Mouse (Mus musculus): ENCODE data around the gene Fscn2. TPM values are rescaled to one million over a fixed set of nuclear protein-coding genes. Genes with fewer than 3 reads are reported as not detected.

Gene Fscn2
- polyA plus RNA-seq, 1 experiment from 2014 or later, result 1.3 TPM

DNA sequence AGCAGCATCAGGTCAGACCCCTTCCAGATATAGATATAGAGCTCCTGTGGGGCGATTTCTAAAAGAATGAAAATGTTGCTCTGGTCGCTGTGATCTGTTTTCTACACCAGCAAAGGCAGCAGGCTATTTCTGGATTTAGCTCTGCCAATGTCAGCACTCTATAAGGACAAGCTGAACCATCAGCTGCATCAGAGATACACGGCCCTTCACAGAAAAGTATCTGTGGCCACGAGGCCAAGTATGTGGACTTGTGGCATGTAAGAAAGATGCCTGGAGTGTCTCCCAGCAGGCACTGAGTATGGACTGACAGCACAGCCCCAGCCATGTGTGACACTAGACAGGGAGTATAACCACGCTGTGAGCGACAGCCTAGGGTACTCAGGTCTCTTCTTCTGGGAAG is 25.3 kb downstream of the Fscn2 start:
- H3K4me1 ChIP-seq (replicated peaks; ENCODE audit: insufficient read depth, low read length), result no peaks in the 10 kb centered on the region
- 97% methylated on average over 6 of the region's 6 CpGs for WGBS
- no peaks in the 10 kb centered on the region for H3K9me3 ChIP-seq (replicated peaks; ENCODE audit: low read length)
- no peak for TF ChIP-seq CTCF (IDR thresholded peaks at IDR 0.05; ENCODE audit: low read depth)
- H3K4me2 ChIP-seq (ENCODE audit: low read length), result no peak overlapping the region
- peaks cover 51% of the 10 kb centered on the region for H3K36me3 ChIP-seq (ENCODE audit: insufficient read depth, low read length)
- H3K4me3 ChIP-seq (replicated peaks; ENCODE audit: low read depth, low read length), result no peak overlapping the region
- H3K27ac ChIP-seq, result no peak overlapping the region
- H3K27me3 ChIP-seq (ENCODE audit: insufficient read depth, low read length), result no peaks in the 10 kb centered on the region
- H3K9ac ChIP-seq (ENCODE audit: low read depth, low read length), result no peak overlapping the region
- ATAC-seq (replicated peaks; ENCODE audit: low FRiP score, low read depth) (no peak), DNase-seq (ENCODE audit: low spot score) (no peak)

GRCm38 (mm10) chr11:120387157-120387556 is 25.8 kb downstream of the Fscn2 start:
- H3K36me3 ChIP-seq (ENCODE audit: insufficient read depth, low read length), result peaks cover 50% of the 10 kb centered on the region
- no peaks in the 10 kb centered on the region for H3K9me3 ChIP-seq (replicated peaks; ENCODE audit: low read length)

GRCm38 (mm10) chr11:120388580-120388979 is 27.2 kb downstream of the Fscn2 start:
- DNase-seq (ENCODE audit: low spot score) (no peak), ATAC-seq (replicated peaks; ENCODE audit: low FRiP score, low read depth) (no peak)
- TF ChIP-seq CTCF (IDR thresholded peaks at IDR 0.05; ENCODE audit: low read depth), result no peak
- Histone ChIP-seq H3K27me3 (ENCODE audit: insufficient read depth, low read length) (no peaks in the 10 kb centered on the region), H3K9ac (ENCODE audit: low read depth, low read length) (no peak overlapping the region), H3K27ac (no peak overlapping the region), H3K36me3 (ENCODE audit: insufficient read depth, low read length) (peaks cover 43% of the 10 kb centered on the region), H3K4me2 (ENCODE audit: low read length) (no peak overlapping the region), H3K9me3 (replicated peaks; ENCODE audit: low read length) (no peaks in the 10 kb centered on the region), H3K4me3 (replicated peaks; ENCODE audit: low read depth, low read length) (no peak overlapping the region), H3K4me1 (replicated peaks; ENCODE audit: insufficient read depth, low read length) (no peaks in the 10 kb centered on the region)
- 88% methylated on average over 9 of the region's 9 CpGs for WGBS

More at GRCm38 (mm10) chr11:120387157-120387556, 25.8 kb downstream of the Fscn2 start:
- no peaks in the 10 kb centered on the region for H3K27me3 ChIP-seq (ENCODE audit: insufficient read depth, low read length)
- H3K4me2 ChIP-seq (ENCODE audit: low read length), result no peak overlapping the region
- no peak overlapping the region for H3K4me3 ChIP-seq (replicated peaks; ENCODE audit: low read depth, low read length)
- no peak for TF ChIP-seq CTCF (IDR thresholded peaks at IDR 0.05; ENCODE audit: low read depth)
- ATAC-seq (replicated peaks; ENCODE audit: low FRiP score, low read depth) (no peak), DNase-seq (ENCODE audit: low spot score) (no peak)
- WGBS, result 56% methylated on average over 2 of the region's 2 CpGs
- H3K4me1 ChIP-seq (replicated peaks; ENCODE audit: insufficient read depth, low read length), result no peaks in the 10 kb centered on the region
- no peak overlapping the region for H3K9ac ChIP-seq (ENCODE audit: low read depth, low read length)
- no peak overlapping the region for H3K27ac ChIP-seq

DNA sequence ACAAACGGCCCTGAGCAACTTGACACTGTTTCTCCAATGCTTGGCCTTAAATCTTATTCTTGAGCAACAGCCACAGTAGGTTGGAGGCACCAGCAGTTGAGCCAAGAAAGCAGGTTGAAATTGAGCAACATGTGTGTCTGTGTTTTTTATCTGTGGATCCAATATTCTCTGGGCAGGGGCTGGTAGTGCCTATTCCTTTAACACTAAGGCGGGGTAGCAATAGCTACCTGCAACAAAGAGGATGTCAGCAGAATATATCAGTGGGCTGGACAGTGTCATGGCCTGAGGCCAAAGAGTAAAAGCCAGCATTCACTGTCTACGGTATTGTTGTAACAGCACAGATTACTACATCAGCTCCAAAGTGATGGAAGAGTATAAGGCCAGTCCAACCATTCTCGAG is 34.3 kb downstream of the Fscn2 start:
- Histone ChIP-seq H3K4me2 (ENCODE audit: low read length) (no peak overlapping the region), H3K27me3 (ENCODE audit: insufficient read depth, low read length) (no peaks in the 10 kb centered on the region), H3K9me3 (replicated peaks; ENCODE audit: low read length) (no peaks in the 10 kb centered on the region), H3K27ac (no peak overlapping the region), H3K9ac (ENCODE audit: low read depth, low read length) (no peak overlapping the region), H3K4me1 (replicated peaks; ENCODE audit: insufficient read depth, low read length) (no peaks in the 10 kb centered on the region), H3K36me3 (ENCODE audit: insufficient read depth, low read length) (peaks cover 35% of the 10 kb centered on the region), H3K4me3 (replicated peaks; ENCODE audit: low read depth, low read length) (no peak overlapping the region)
- 70% methylated on average over 4 of the region's 4 CpGs for WGBS
- ATAC-seq (replicated peaks; ENCODE audit: low FRiP score, low read depth) (no peak), DNase-seq (ENCODE audit: low spot score) (no peak)
- no peak for TF ChIP-seq CTCF (IDR thresholded peaks at IDR 0.05; ENCODE audit: low read depth)

DNA sequence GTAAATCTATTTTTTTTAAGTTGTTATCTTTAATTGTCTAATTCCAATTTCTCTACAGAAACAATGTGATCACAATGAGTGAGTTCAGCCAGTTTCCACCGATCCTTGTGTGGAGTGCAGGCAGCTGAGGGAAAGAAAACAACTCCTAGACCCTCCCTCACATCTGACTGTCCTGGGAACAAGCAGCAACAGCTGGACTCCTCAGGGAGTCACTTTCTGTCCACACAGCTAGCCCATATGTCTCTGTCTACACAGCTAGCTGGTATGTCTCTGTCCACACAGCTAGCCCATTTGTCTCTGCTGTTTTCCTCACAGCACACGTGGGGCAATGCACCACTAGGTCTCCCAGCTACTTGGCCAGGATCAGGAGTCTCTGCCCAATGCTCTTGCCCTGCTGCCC is 36.3 kb downstream of the Fscn2 start:
- TF ChIP-seq CTCF (IDR thresholded peaks at IDR 0.05; ENCODE audit: low read depth), result no peak
- no peaks in the 10 kb centered on the region for H3K4me1 ChIP-seq (replicated peaks; ENCODE audit: insufficient read depth, low read length)
- no peak overlapping the region for H3K4me2 ChIP-seq (ENCODE audit: low read length)
- H3K27ac ChIP-seq, result no peak overlapping the region
- H3K9ac ChIP-seq (ENCODE audit: low read depth, low read length), result no peak overlapping the region
- DNase-seq (ENCODE audit: low spot score), result no peak
- whole genome bisulfite sequencing, result 45% methylated on average over 2 of the region's 2 CpGs
- no peaks in the 10 kb centered on the region for H3K9me3 ChIP-seq (replicated peaks; ENCODE audit: low read length)
- peaks cover 36% of the 10 kb centered on the region for H3K36me3 ChIP-seq (ENCODE audit: insufficient read depth, low read length)
- H3K27me3 ChIP-seq (ENCODE audit: insufficient read depth, low read length), result no peaks in the 10 kb centered on the region
- H3K4me3 ChIP-seq (replicated peaks; ENCODE audit: low read depth, low read length), result no peak overlapping the region
- no peak for ATAC-seq (replicated peaks; ENCODE audit: low FRiP score, low read depth)

DNA sequence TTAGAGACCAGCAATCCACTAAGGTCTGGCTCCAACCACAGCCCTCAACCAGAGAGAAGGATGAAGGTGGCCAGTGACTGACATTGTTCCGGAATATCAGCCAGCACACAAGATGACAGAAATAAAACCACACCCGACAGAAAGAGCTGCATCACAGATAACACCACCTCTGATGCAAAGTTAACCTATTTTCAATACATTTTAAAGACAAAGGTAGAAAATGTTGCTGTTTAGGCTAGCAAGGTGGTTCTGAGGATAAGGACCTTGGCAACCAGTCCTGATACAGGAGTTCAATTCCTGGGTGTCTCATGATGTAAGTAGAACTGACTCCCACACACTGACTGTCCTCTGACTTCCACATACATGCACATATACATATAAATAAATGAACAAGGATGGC is 38.0 kb downstream of the Fscn2 start:
- WGBS, result 95% methylated on average over 2 of the region's 2 CpGs
- H3K27ac ChIP-seq, result no peak overlapping the region
- H3K9me3 ChIP-seq (replicated peaks; ENCODE audit: low read length), result no peaks in the 10 kb centered on the region
- no peak overlapping the region for H3K9ac ChIP-seq (ENCODE audit: low read depth, low read length)
- no peak overlapping the region for H3K4me3 ChIP-seq (replicated peaks; ENCODE audit: low read depth, low read length)
- H3K4me1 ChIP-seq (replicated peaks; ENCODE audit: insufficient read depth, low read length), result no peaks in the 10 kb centered on the region
- ATAC-seq (replicated peaks; ENCODE audit: low FRiP score, low read depth) (no peak), DNase-seq (ENCODE audit: low spot score) (no peak)
- H3K27me3 ChIP-seq (ENCODE audit: insufficient read depth, low read length), result no peaks in the 10 kb centered on the region
- no peak for TF ChIP-seq CTCF (IDR thresholded peaks at IDR 0.05; ENCODE audit: low read depth)
- H3K4me2 ChIP-seq (ENCODE audit: low read length), result no peak overlapping the region
- H3K36me3 ChIP-seq (ENCODE audit: insufficient read depth, low read length), result peaks cover 51% of the 10 kb centered on the region

DNA sequence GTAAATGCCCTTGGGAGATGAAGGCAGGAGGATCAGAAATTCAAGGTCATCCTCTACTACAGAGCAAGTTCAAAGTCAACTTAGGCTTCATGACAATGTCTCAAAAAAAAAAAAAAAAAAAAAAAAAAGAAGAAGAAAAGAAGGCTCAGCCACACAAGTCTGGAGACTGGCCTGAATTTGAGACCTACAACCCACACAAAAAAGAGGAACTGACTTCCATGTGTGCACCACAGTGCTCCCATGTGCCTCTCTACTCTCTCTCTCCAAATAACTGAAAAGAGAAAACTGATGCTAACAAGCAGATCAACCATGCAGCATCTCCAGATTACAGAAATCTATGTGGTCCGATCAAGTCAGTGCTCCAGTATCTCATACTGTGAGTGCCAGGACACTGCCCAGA is 43.5 kb downstream of the Fscn2 start:
- Histone ChIP-seq H3K4me3 (replicated peaks; ENCODE audit: low read depth, low read length) (no peak overlapping the region), H3K4me2 (ENCODE audit: low read length) (no peak overlapping the region), H3K4me1 (replicated peaks; ENCODE audit: insufficient read depth, low read length) (no peaks in the 10 kb centered on the region), H3K27me3 (ENCODE audit: insufficient read depth, low read length) (no peaks in the 10 kb centered on the region), H3K9ac (ENCODE audit: low read depth, low read length) (no peak overlapping the region), H3K27ac (no peak overlapping the region), H3K9me3 (replicated peaks; ENCODE audit: low read length) (no peaks in the 10 kb centered on the region), H3K36me3 (ENCODE audit: insufficient read depth, low read length) (peaks cover 84% of the 10 kb centered on the region)
- WGBS, result 92% methylated on average over 1 of the region's 1 CpGs
- DNase-seq (ENCODE audit: low spot score), result no peak
- TF ChIP-seq CTCF (IDR thresholded peaks at IDR 0.05; ENCODE audit: low read depth), result no peak
- ATAC-seq (replicated peaks; ENCODE audit: low FRiP score, low read depth), result no peak
